Mouse (Mus musculus) embryonic fibroblast, embryonic 13.5 days (primary cell): ENCODE measurements around the gene Immp2l.

Source experiments
- CTCF ChIP-seq: IDR thresholded peaks from 2 replicates; pipeline ENCODE4 v1.5.1; 2011; ENCODE audit warnings: mild to moderate bottlenecking, control low read depth, low read length, moderate library complexity, borderline replicate concordance; ENCODE audit not compliant: insufficient read depth
- POLR2A ChIP-seq: IDR thresholded peaks from 2 replicates; pipeline ENCODE4 v1.6.1; 2011; ENCODE audit warnings: low read depth, mild to moderate bottlenecking, control low read depth, low read length, moderate library complexity

DNA sequence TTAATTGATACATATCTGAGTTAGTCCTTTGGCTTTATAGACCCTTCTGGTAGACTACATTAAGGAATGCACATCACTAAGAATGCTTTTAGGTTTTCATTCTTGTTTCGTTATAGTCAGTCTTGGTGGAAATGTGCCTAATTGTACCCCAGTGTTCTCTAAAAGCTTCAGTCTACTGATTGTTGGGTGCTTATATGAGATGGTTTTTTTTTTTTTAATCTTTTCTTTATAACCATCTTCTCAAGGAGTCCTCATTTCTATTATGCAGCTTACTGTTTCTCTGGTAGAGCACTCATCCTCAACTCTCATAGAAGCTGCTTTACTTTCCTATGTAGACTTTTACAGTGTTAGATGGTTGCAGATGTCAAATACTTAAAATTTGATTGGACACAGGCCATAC is 855.1 kb downstream of the Immp2l start:
- TF ChIP-seq CTCF (no peak), POLR2A (no peak)
